Mouse (Mus musculus): ENCODE results near the gene Fbxo47.

The Fbxo47 gene

DNA sequence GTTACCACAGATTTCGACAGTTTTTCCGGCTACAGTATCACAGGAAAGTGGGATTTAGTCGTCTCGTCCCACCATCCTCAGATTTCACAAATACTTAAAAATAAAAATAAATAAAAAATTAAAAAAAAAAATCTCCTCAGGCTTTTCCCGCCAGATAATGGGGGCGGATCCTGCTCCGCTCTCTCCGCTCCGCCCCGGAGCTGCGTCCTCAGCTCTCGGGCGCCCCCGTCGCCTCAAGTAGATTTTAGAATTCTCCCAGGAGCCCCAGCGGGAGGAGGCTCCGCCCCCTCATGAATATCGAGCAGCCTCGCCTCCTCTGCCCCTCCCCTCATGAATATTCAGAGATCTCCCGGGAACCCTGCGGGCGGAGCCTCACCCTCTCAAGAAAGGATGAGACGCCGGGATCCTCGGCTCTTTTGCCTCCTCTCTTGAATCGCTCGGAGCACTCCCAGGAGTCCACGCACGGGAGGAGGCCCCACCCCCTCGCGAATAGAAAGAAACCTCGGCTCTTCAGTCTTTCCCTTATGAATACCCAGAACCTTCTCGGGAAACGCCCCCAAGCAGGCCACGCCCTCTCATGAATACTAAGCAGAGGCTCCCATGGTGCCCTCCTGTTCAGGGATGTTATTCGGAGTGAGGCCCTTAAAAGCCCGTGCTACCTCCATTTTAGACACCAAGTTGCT is at the start of gene Fbxo47:
Fbxo47 (minus strand) TSS at position 237 of the 683 bp plus-strand sequence.
- peak; percentile 94 to 96 for DNase-seq (ENCODE audit: low spot score in 2 of 2)

DNA sequence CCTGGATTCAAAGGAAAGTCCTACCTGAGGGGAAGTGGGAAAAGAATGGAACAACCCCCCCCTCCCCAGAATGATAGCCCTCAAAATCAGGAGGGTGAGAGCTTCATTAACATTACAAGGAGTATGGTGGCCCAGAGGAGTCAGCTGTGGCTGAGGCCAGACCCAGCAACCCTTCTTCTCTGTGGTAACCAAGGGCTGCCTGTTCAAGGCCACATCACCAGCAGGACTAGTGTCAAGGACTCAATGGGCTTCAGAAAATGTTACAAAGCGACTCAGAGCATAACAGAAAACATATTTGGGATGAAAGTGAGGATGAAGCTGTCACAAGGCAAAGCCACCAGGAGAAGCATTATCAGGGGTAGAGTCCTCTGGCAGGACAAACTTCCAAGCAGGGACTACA is 49.6 kb upstream of the Fbxo47 start:
- DNase-seq (ENCODE audit: low spot score in 2 of 2), result no peak

DNA sequence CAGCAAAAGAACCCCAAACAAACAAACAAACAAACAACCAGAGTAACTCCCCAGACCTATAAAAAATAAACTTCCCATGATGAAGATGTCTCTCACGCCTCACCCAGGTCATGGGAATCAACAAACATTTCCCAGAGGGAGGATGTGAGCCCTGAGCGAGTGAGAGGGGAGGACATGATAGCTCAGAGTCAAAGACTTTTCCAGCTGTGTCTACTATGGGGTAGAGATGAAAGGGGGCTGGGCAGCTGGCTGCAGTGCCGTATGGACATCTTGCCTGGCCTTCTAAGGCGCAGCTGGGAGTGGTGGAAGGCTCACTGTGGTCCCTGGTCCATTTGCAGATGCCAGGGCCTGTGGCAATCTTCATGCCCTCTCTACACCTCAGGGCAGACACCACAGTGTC is 45.0 kb upstream of the Fbxo47 start:
- no peak for DNase-seq (ENCODE audit: low spot score in 2 of 2)

DNA sequence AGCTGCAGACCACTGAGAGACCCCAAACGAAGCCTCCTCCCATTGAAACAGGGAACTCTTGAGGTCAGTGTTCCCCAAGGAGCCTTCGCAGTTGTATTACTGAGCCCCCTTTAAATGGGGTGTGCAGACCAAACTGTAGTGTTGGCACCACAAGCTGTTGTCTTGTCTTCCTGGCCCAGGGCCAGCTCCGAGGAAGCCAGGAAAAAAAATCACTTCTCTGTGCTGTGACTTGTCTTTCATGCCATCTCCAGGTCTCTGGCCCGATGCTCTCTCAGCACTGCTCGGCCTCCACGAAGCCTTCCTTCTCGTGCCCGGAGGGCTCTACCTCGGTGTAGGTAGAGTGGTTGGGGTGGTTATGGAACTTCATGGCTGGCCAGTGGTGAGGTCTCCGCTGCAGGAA is 40.3 kb upstream of the Fbxo47 start:
- no peak for DNase-seq (ENCODE audit: low spot score in 2 of 2)

DNA sequence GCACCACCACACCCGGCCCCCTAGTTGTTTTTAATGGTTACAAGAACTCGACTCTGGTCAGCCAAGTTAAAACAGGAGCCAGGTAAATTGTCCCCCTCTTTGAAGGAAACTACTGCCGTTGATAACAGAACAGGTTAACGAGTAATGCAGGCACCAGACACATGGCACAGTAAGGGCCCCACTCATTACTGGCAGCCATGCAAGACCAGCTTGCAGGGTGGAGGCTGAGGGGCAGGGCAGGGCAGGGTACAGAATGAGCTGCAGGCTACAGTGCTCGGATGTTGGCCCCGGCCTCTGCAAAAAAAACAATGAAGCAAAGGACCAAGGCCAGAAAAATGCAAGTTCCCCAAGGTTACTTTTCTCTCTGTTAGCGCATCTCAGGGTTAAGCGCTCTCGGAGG is 39.7 kb upstream of the Fbxo47 start:
- no peak for DNase-seq (ENCODE audit: low spot score in 2 of 2)

DNA sequence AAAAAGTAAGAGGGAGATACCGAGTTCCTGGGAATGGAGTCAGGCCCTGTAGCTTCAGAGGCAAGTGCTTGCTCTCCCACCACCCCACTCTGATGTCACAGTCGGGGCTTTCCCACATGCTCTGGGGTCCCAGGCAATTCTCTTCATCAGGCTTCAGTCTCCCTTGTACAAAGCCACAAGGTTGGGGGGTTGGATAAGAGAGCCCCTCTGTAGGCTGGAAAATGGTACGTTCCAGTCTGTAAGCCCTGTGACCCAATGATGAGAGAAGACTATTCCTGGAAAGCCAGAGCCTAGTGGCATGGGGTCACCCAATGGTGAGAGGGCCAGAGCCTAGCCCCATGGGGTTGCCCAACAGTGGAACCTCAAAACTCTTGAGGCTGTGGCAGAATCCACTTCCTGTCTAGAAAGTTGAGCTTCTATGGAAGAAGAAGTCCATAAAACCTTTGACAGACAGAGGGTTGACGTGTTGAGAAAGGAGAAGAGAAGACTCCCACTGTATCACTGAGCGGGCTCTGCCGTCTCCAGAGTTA is 32.1 kb upstream of the Fbxo47 start:
- DNase-seq (ENCODE audit: low spot score in 2 of 2), result no peak

DNA sequence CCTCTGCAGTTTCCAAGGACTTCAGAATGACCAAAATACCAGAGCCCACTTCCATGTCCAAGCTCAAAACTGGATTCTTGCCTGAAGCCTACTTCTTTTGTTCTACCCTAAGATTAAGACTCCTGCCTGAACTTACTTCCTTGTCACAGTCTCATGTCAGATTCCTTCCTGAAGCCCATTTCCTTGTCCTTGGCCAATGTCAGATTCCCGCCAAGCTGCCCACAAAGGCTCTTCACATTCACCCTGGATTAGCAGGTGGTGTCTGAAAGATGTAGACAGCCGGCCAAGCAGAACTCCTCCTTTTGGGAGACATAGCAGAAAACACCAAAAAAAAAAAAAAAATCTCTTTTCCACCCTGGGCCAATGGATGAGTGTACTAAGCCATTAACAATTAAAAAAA is 31.5 kb upstream of the Fbxo47 start:
- DNase-seq (ENCODE audit: low spot score in 2 of 2), result no peak

DNA sequence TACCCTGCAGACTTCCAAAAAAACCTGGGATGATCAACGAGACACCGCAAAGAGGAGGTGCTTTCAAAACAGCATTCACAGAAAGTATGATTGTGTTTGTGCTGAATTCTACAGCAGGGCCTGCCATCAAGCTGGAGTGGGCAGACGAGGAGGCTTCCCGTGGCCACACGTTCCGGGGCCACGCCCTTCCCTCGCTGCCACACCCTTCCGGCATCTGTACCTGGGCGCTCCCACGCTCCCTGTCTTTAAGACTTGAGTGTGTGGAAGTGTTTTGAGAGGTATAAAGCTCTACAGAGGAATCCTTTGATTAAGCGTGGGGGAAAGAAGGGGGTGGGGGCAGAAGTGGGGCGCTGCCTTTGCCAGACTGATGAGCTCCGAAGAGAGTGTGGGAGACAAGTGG is 29.2 kb upstream of the Fbxo47 start:
- no peak for DNase-seq (ENCODE audit: low spot score in 2 of 2)

DNA sequence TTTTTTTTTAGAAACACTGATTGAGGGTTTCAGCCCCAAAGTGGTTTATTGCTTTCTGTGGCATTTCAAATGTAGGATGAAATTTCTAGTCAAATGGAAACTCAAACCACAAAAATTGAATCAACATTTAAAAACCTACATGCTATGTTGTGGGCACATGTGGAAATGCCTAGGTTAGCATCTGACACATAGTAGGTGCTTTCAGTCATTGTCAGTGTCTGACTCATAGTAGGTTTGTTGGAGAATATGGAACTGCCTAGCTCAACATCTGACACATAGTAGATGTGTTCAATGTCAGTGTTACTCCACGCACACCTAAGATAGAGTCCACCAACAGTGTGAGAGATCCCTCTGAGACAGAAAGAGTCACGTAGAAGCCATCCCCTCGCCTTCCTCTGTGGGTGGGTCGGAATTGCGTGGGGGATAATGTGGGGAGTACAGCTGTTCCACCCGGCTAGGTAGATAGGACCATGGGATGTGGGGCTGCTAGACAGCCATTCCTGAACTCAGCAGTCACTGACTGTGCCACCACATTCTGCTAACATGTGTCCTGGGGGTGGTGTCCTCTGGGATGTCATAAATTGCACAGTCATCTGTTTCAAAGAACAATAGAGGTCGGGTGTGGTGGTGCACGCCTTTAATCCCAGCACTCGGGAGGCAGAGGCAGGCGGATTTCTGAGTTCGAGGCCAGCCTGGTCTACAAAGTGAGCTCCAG is 24.8 kb upstream of the Fbxo47 start:
- no peak for DNase-seq (ENCODE audit: low spot score in 2 of 2)

DNA sequence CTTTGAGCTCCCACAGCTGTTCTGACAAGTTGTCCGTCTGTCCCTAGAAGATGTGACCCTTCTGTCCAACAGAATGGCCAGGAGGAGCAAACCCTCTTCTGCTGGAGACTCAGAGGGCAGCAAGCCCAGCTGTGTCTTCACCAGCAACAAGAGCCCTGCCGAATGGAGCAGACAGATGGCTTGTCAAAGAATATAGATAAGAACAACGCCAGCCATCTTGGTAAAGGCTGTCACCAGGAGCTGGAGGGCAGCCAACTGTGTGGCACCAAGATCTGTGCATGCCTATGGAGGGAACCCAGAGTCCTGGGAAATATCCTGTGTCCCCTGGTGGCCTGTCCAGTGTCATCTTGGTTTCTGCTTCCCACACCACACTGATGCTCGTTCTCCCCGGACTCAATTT is 24.0 kb upstream of the Fbxo47 start:
- no peak for DNase-seq (ENCODE audit: low spot score in 2 of 2)

DNA sequence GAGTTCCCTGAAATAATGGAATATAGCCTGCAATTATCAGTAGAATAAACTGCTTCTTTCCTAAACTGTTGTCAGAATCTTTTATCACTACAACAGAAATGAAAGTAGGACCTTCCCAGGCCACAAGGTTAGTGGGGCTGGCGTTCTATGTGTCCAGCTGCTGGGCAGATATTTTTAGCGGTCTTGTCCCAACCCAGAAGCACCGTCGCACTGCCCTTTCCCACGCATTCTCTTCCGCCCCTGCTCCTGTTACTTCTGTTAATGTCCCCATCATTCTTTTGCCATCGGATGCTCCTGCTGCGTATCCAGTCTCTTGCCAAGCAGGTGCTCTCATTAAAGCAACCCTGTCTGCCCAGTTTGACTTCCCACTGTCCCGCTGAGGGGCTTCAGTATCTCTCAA is 23.0 kb upstream of the Fbxo47 start:
- DNase-seq (ENCODE audit: low spot score in 2 of 2), result no peak

DNA sequence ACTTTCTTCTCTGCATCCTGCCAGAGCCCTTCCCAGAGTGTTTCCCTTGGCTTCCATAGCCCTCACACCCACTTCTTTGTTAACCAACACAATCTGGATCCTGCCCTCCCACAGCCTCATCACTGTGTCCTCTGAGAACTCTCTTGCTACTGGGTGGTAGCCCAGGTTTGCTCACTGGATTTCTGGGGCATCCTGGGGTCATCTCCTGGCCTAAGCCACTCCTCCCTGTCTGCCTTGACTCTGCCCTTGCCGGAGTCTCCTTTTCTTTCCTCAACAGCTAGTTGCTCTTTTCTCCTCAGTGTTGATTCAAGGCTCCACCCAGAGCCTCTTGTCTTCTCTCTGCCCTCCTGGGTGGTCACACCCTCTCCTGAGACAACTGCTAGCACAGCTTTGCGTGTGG is 22.0 kb upstream of the Fbxo47 start:
- DNase-seq (ENCODE audit: low spot score in 2 of 2), result no peak

DNA sequence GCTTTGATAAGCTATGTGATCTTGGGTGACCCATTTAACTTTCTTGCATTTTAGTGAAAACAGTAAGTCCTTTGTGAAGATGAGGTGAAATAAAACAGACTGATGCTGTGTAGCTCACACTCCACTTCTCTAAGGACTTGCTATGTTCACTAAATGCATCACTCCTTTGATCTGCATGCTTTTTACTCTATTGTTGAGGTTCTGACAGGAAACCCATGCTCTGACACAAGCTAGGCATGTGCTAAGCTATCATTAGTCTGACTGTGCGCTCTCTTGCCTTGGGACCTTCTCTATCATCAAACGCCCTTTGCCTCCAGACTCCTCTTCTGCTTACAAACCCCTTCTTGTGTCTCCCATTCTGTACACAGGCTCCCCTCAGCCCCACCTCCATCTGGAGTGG is 21.6 kb upstream of the Fbxo47 start:
- DNase-seq (ENCODE audit: low spot score in 2 of 2), result no peak

DNA sequence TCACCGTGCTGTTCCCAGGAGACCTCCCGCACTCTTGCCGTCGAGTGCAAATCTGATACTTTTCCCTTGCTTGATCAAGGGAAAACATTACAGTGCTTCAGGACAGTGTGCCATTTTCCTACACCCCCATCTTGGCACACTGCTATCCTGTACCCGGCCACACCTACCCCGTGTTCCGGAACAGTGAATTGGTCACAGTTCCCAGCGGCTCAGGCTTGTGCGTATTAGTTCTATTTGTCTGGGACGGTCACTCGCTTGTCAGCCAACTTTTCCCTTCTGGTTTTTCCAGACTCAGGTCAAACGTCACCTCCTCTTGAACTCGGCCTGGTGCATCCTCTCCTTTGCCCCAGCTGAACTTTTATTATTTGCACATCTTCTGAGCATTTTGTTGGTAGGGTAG is 20.8 kb upstream of the Fbxo47 start:
- DNase-seq (ENCODE audit: low spot score in 2 of 2), result no peak

DNA sequence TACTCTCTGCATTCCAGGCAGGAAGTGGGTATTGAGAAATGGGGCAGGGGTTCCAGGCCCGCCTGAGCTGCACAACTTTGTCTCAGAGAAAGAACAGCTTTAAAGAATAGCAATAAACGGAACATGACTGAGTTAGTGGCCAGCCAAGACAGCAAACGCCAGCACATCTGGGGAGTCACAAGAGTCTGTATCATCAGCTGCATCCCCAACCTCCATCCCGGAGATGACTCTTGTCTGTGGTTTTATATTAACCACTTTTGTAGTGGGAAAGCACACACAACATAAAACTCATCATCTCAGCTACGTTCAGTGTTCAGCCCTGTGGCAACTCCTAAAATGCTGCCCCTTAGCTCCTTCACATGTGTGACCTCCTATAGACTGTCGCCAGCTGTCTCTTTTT is 17.9 kb upstream of the Fbxo47 start:
- DNase-seq (ENCODE audit: low spot score in 2 of 2), result no peak

DNA sequence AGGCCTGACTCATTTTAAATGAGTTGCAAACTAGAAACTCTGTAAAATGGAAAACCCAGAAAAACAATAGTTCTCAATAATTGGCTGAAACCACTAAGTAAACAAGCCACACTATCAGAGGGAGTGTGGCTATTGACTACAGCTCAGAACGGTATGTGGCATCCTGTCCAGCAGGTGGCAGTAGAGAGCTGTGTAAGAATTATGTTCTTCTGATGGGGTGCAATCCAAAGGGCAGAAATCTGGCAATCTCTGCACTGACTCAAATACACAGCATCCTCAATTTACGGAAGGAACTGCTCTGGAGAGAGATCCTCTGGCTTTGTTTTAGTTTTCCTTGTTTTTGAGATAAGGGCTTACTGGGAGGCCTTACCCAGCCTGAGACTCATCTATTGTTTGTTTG is 15.9 kb upstream of the Fbxo47 start:
- DNase-seq (ENCODE audit: low spot score in 2 of 2), result peak; percentile 45 to 84

DNA sequence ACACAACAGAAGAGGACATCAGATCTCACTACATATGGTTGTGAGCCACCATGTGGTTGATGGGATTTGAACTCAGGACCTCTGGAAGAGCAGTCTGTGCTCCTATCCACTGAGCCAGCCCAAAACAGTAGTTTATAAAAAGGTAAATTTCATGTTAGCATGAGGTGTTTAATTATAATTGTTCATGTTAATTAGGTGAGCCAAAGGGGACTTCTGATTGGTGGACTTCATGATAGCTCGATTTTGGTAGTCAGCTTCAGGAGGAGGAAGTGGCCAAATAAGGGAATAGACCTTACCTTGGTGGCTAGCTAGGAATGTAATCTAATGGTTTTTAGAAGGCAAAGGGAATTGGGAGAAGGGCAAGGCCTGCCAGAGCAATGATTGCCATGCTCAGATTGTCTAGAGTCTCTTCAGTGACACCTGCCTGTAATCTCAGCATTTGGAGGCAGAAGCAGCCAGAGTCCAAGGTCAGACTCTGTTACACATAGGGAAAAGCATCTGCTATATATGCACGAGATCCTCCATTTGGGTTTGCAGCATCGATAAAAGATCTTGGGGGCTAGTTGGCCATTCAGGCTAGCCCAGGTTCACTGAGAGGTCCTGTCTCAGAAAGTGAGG is 13.7 kb upstream of the Fbxo47 start:
- no peak for DNase-seq (ENCODE audit: low spot score in 2 of 2)

DNA sequence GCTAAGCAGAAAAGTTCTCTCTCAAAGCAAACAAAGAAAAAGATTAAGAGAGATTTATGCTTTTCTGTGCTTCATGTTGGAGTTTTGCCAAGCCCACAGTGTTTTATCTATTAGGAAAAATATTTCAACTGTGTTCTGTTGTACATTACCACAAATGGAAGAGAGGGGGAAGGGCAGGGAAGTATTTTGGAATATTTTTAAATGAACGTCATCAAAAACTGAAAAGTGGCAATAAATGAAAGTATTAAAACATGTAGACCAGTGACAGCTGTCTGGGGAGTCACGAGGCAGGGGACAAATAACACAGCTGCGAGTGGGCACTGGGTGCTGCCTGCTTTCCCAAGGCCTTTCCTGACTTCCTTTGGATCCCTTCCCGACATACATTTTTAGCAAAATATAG is 12.7 kb upstream of the Fbxo47 start:
- no peak for DNase-seq (ENCODE audit: low spot score in 2 of 2)

DNA sequence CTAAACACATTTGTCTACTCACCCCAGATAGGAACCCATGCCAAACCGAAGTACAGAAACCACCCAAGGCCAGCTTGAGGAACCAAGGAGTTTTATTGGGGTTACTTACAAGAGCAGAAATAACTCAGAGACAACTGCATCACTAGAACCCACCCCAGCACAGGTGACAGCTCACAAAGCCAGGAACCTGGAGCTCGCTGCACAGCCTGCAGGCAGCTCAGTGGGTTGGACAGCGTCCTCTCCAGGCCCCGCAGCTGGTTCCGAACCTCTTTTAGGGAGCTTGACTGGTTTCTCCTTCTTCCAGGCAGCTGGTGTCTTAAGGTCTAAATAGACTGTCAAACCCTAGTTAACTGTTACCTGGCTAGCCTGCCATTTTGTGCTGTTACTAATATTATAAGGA is 7.9 kb upstream of the Fbxo47 start:
- no peak for DNase-seq (ENCODE audit: low spot score in 2 of 2)

DNA sequence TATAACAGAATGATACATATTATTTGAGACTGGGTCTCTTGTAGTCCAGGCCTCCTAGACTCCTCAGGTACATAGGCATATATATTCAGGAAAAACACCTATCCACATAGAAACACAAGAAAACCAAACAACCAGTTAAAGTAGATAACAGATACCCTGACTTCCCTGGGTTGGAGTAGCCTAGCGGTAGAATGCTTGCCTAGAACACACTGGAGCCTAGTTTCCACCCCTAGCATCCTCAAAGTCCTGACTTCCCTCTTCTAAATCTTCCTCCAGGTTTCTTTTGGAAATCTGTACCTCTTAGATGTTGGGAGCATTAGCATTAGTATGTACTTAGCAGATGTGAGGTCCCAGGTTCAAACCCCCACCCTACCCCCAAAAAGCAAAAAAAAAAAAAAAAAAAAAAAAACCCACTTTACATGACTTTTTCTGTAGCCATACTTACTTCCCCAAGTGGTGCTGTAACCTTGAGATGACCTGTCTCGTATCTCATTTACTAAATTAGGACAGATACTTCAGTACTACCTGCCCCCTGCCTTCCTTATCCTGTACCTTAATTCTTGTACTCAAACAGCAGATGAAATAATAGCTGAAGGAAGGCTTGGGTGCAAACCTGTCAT is 1.5 kb upstream of the Fbxo47 start:
- no peak for DNase-seq (ENCODE audit: low spot score in 2 of 2)

DNA sequence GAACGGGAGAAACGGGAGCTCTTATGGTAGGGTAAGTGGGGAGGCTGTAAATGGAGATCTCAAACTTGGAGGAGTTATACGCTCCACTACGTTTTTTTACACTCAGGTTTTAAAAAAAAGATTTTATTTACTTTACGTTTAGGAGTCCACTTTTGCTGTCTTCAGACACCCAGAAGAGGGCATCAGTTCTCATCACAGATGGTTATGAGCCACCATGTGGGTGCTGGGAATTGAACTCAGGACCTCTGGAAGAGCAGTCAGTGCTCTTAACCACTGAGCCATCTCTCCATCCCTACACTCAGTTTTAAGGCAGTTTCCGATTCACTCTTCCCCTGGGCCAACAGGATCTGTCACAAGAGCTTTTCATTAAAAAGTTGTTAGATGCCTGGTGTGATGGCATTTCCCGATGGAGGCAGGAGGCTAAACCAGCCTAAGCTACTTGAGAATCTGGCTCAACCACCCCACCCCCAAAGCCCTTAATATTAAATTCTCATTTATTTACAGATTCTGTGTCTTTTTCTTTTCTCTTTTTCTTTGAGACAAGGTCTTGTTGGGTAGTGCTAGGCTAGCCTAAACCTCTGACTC is 739 bp upstream of the Fbxo47 start:
- no peak for DNase-seq (ENCODE audit: low spot score in 2 of 2)

DNA sequence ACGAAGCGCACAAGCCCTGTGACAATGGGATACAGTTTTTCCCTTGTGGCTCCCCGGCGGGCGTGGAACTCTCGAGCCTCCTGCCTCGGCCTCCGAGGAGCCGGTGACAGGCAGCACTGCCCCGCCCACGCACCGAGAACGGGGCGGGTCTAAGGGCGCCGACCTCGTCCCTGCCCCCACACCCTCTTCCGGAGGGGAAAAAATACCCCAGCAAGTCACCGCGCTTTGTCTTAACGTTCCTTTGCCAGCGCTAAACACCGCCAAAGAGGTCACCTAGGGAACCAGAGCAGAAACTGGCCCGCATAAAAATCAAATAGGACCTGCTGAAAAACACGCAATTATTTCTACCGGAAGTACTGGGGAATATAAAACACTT is 424 bp downstream of the Fbxo47 start:
- DNase-seq (ENCODE audit: low spot score in 2 of 2), result peak; percentile 40 to 47

Measured in frontal cortex, postnatal 14 days (tissue).